Mouse (Mus musculus) urinary bladder, postnatal 0 days (tissue): ENCODE data around the gene Ptgdr2. TPM values are rescaled to one million over a fixed set of nuclear protein-coding genes. Genes with fewer than 3 reads are reported as not detected.

Experiments used
- polyA plus RNA-seq: library from polyadenylated mRNA; unstranded; fragments of >200 nt; fragmentation: Nextera tagmentation; extraction: Ambion mirVana; gene quantifications from 2 replicates; pipeline ENCODE4 v1.2.1, GENCODE M21; 2015

Gene Ptgdr2
- polyA plus RNA-seq: 0.11 TPM in 1 of 2 replicates, not detected in the other

GRCm38 (mm10) chr19:10937110-10937563 lies at the start of gene Ptgdr2:
Gene Ptgdr2 (plus strand): TSS chr19:10937160.

GRCm38 (mm10) chr19:10895016-10895528 lies 41.9 kb upstream of the Ptgdr2 start, which contains the start of gene Prpf19:
Gene Prpf19 (plus strand): TSS chr19:10895231.

GRCm38 (mm10) chr19:10920532-10920931 lies 16.4 kb upstream of the Ptgdr2 start, which contains the start of gene Zp1:
Gene Zp1 (minus strand): TSS chr19:10920632.

GRCm38 (mm10) chr19:10949112-10949511 lies 12.2 kb downstream of the Ptgdr2 start, which contains the start of gene Ccdc86:
Gene Ccdc86 (minus strand): TSS chr19:10949266.

GRCm38 (mm10) chr19:10974238-10974865 lies 37.4 kb downstream of the Ptgdr2 start, which contains the start of gene Ms4a10:
Gene Ms4a10 (minus strand): TSS chr19:10974670.

Other genes starting within 250 kb of the Ptgdr2 start
- 20.9 and 21.5 TPM in 2 replicates for gene Vps37c, start 248.4 kb upstream of the Ptgdr2 start, polyA plus RNA-seq
- gene Cd5, start 198.2 kb upstream of the Ptgdr2 start, polyA plus RNA-seq: not detected in 2 replicates
- not detected in 2 replicates for gene Cd6, start 107.1 kb upstream of the Ptgdr2 start, polyA plus RNA-seq
- gene Slc15a3, start 97.4 kb upstream of the Ptgdr2 start, polyA plus RNA-seq: 0.96 and 3.0 TPM in 2 replicates
- gene Tmem132a, start 67.2 kb upstream of the Ptgdr2 start, polyA plus RNA-seq: 11.1 and 12.4 TPM in 2 replicates
- gene Tmem109, start 55.2 kb upstream of the Ptgdr2 start, polyA plus RNA-seq: 119 and 130 TPM in 2 replicates
- gene Prpf19, start 41.9 kb upstream of the Ptgdr2 start, polyA plus RNA-seq: 17.2 and 19.5 TPM in 2 replicates
- 0.24 and 0.46 TPM in 2 replicates for gene Zp1, start 16.5 kb upstream of the Ptgdr2 start, polyA plus RNA-seq
- 20.8 and 21.6 TPM in 2 replicates for gene Ccdc86, start 12.1 kb downstream of the Ptgdr2 start, polyA plus RNA-seq
- gene Ms4a10, start 37.5 kb downstream of the Ptgdr2 start, polyA plus RNA-seq: 0.17 and 0.27 TPM in 2 replicates
- not detected in 2 replicates for gene Ms4a15, start 56.1 kb downstream of the Ptgdr2 start, polyA plus RNA-seq
- gene Ms4a18, start 80.9 kb downstream of the Ptgdr2 start, polyA plus RNA-seq: not detected in 2 replicates
- 0.87 and 8.1 TPM in 2 replicates for gene Ms4a8a, start 143.9 kb downstream of the Ptgdr2 start, polyA plus RNA-seq
- not detected in 2 replicates for gene 1700017D01Rik, start 193.7 kb downstream of the Ptgdr2 start, polyA plus RNA-seq
- gene 1700025F22Rik, start 228.2 kb downstream of the Ptgdr2 start, polyA plus RNA-seq: not detected in 2 replicates